Comparison of ENCODE assay signal across 23 mouse cellular contexts in the genomic region with DNA sequence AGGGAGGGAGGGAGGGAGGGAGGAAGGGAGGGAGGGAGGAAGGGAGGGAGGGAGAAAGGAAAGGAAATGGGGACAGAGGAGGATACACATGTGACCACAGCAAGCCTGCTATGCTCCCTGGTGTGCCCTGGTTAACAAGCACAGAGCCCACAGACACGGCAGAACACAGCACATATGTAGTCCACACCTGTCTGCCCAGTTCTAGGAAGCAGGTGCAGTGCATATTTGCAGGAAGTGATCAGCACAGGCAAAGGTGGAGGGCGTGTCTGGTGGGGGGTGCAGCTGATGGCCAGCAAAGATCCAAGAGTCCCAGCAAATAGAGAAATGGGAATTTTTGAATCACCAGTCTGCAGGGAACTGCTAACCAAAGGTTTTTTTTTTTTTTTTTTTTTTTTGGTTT. TPM values are rescaled to one million over a fixed set of nuclear protein-coding genes. Genes with fewer than 3 reads are reported as not detected.
DNase-seq lines count a peak whose midpoint lies in the region; ATAC-seq and TF ChIP-seq lines count a peak whose summit lies in the region.
"Had no signal": no experiment of that assay in that cellular context is flagged by ENCODE, and none has a peak within 500 bp of the region (broad histone marks: within the 10 kb centered on the region; RNA-seq: fewer than 3 reads in every experiment).

No protein-coding gene starts in this region.

- no peak overlapping the region for H3K27ac ChIP-seq in intestine, embryonic 15.5 days
- no peak overlapping the region for H3K27ac ChIP-seq in intestine, postnatal 0 days (ENCODE audit: low read depth, low read length)
- H3K27ac ChIP-seq in midbrain, postnatal 0 days (ENCODE audit: low read depth, low read length): no peak overlapping the region
- H3K27ac ChIP-seq: embryonic facial prominence, embryonic 13.5 days; embryonic facial prominence, embryonic 15.5 days; forebrain, embryonic 10.5 days; forebrain, embryonic 12.5 days had no signal

- ATAC-seq in intestine, embryonic 15.5 days: peak; percentile 50; the same call in 1 of the 2 replicates
- peak; percentile 78 for ATAC-seq in intestine, postnatal 0 days
- ATAC-seq in megakaryocyte progenitor cell, adult 5-6 weeks (replicated peaks; ENCODE audit: poor library complexity): no peak
- ATAC-seq in midbrain, postnatal 0 days (ENCODE audit: low FRiP score): no peak
- ATAC-seq: forebrain, embryonic 14.5 days; forebrain, embryonic 16.5 days had no signal

- no peak overlapping the region for H3K4me3 ChIP-seq in intestine, embryonic 15.5 days (replicated peaks)
- H3K4me3 ChIP-seq in intestine, postnatal 0 days (ENCODE audit: low read depth, low read length): no peak overlapping the region
- no peak overlapping the region for H3K4me3 ChIP-seq in midbrain, postnatal 0 days (ENCODE audit: low read depth, low read length)
- H3K4me3 ChIP-seq: embryonic facial prominence, embryonic 13.5 days; embryonic facial prominence, embryonic 15.5 days; erythroblast, embryonic 14.5 days; forebrain, embryonic 10.5 days; forebrain, embryonic 12.5 days had no signal

- DNase-seq in thymus, postnatal 0 days (ENCODE audit: low spot score): peak; percentile 38
- DNase-seq in thymus, adult 18-20 months: no peak
- DNase-seq in midbrain, postnatal 0 days (ENCODE audit: low spot score): no peak
- DNase-seq in cerebellum, adult 9-10 months: no peak
- DNase-seq: adrenal gland, adult 2 months; adrenal gland, postnatal 10 days; adrenal gland, postnatal 25 days; cerebellum, adult 11-12 months; cerebellum, adult 9-11 months; cerebellum, postnatal 14 days; cerebellum, postnatal 36 days; embryo, embryonic 11 days had no signal

- TF ChIP-seq CTCF in intestine, postnatal 0 days (IDR thresholded peaks at IDR 0.05; ENCODE audit: low read depth): no peak
- TF ChIP-seq CTCF in midbrain, postnatal 0 days (IDR thresholded peaks at IDR 0.05): no peak

- no peak overlapping the region for H3K4me2 ChIP-seq in intestine, embryonic 15.5 days (replicated peaks)
- no peak overlapping the region for H3K4me2 ChIP-seq in intestine, postnatal 0 days (replicated peaks; ENCODE audit: low read depth)
- H3K4me2 ChIP-seq in midbrain, postnatal 0 days (ENCODE audit: low read depth, low read length, poor library complexity, severe bottlenecking): no peak overlapping the region
- H3K4me2 ChIP-seq: embryonic facial prominence, embryonic 13.5 days; embryonic facial prominence, embryonic 15.5 days; forebrain, embryonic 12.5 days had no signal

- peaks cover 11% of the 10 kb centered on the region for H3K4me1 ChIP-seq in intestine, embryonic 15.5 days (replicated peaks)
- no peaks in the 10 kb centered on the region for H3K4me1 ChIP-seq in intestine, postnatal 0 days (replicated peaks; ENCODE audit: control insufficient read depth, insufficient read depth, low read length)
- no peaks in the 10 kb centered on the region for H3K4me1 ChIP-seq in midbrain, postnatal 0 days (ENCODE audit: insufficient read depth, low read length)

- 67% methylated on average over 2 of the region's 2 CpGs for WGBS in intestine, embryonic 15.5 days
- 27% methylated on average over 2 of the region's 2 CpGs for WGBS in intestine, postnatal 0 days
- WGBS in midbrain, postnatal 0 days: 75% methylated on average over 2 of the region's 2 CpGs

- no peak overlapping the region for H3K9ac ChIP-seq in intestine, embryonic 15.5 days
- no peak overlapping the region for H3K9ac ChIP-seq in intestine, postnatal 0 days (ENCODE audit: low read depth, low read length)
- no peak overlapping the region for H3K9ac ChIP-seq in midbrain, postnatal 0 days (replicated peaks; ENCODE audit: low read length, poor library complexity, severe bottlenecking)
- H3K9ac ChIP-seq: embryonic facial prominence, embryonic 13.5 days; embryonic facial prominence, embryonic 15.5 days; forebrain, embryonic 12.5 days had no signal

- no peaks in the 10 kb centered on the region for H3K36me3 ChIP-seq in intestine, embryonic 15.5 days
- no peaks in the 10 kb centered on the region for H3K36me3 ChIP-seq in intestine, postnatal 0 days (ENCODE audit: control insufficient read depth, insufficient read depth)
- no peaks in the 10 kb centered on the region for H3K36me3 ChIP-seq in midbrain, postnatal 0 days (ENCODE audit: insufficient read depth, low read length)
- H3K36me3 ChIP-seq: embryonic facial prominence, embryonic 13.5 days; embryonic facial prominence, embryonic 15.5 days; forebrain, embryonic 12.5 days had no signal

- H3K27me3 ChIP-seq in intestine, embryonic 15.5 days (replicated peaks): peaks cover 21% of the 10 kb centered on the region
- H3K27me3 ChIP-seq in intestine, postnatal 0 days (replicated peaks; ENCODE audit: control insufficient read depth, insufficient read depth, low read length): peaks cover 17% of the 10 kb centered on the region
- H3K27me3 ChIP-seq in midbrain, postnatal 0 days (ENCODE audit: insufficient read depth, low read length): no peaks in the 10 kb centered on the region
- H3K27me3 ChIP-seq: forebrain, embryonic 12.5 days had no signal

- no peaks in the 10 kb centered on the region for H3K9me3 ChIP-seq in intestine, embryonic 15.5 days
- no peaks in the 10 kb centered on the region for H3K9me3 ChIP-seq in intestine, postnatal 0 days (ENCODE audit: control insufficient read depth)
- H3K9me3 ChIP-seq in midbrain, postnatal 0 days (ENCODE audit: low read length): no peaks in the 10 kb centered on the region
- H3K9me3 ChIP-seq: embryonic facial prominence, embryonic 13.5 days; embryonic facial prominence, embryonic 15.5 days; forebrain, embryonic 10.5 days; forebrain, embryonic 12.5 days had no signal

RNA-seq across cellular contexts. Expression of gene Bcat1, which starts 23.3 kb away (rescaled TPM):
- 8.9 and 11.8 TPM in 2 replicates for polyA plus RNA-seq in thymus, postnatal 0 days (2015; fragmentation: Nextera tagmentation; extraction: Ambion mirVana)
- polyA plus RNA-seq in intestine, embryonic 15.5 days (2015; fragmentation: Nextera tagmentation; extraction: Ambion mirVana): 6.1 and 6.6 TPM in 2 replicates
- 0.71 and 1.0 TPM in 2 replicates for polyA plus RNA-seq in intestine, postnatal 0 days (2015; fragmentation: Nextera tagmentation; extraction: Ambion mirVana)
- 0.27 and 0.29 TPM in 2 replicates for total RNA-seq in megakaryocyte progenitor cell, adult 5-6 weeks (2015)
- 1.1 and 1.5 TPM in 2 replicates for total RNA-seq in megakaryocyte progenitor cell, adult 5-6 weeks (2017)
- 94.2 and 96.8 TPM in 2 replicates for total RNA-seq in midbrain, postnatal 0 days (2014; rRNA removed)
- polyA plus RNA-seq in midbrain, postnatal 0 days (2015; fragmentation: Nextera tagmentation; extraction: Ambion mirVana): 57.0 and 63.5 TPM in 2 replicates
- total RNA-seq: MEL had no signal
- polyA plus RNA-seq: erythroblast, embryonic 14.5 days had no signal

Comparison
In these comparisons a context has a peak if more than half of its experiments do, and no peak if none do; other contexts are left out.
1. ATAC-seq: peak in intestine, embryonic 15.5 days (single experiment) and intestine, postnatal 0 days (single experiment); none in megakaryocyte progenitor cell, adult 5-6 weeks (single experiment) and midbrain, postnatal 0 days (single experiment).